Mouse (Mus musculus): ENCODE measurements at regions not wholly inside any gene's neighbourhood (a gene's known extent, or its start where the extent isn't known, plus 50 kb on each side); places are given as distances from the start of the nearest gene placed in this dataset.

DNA sequence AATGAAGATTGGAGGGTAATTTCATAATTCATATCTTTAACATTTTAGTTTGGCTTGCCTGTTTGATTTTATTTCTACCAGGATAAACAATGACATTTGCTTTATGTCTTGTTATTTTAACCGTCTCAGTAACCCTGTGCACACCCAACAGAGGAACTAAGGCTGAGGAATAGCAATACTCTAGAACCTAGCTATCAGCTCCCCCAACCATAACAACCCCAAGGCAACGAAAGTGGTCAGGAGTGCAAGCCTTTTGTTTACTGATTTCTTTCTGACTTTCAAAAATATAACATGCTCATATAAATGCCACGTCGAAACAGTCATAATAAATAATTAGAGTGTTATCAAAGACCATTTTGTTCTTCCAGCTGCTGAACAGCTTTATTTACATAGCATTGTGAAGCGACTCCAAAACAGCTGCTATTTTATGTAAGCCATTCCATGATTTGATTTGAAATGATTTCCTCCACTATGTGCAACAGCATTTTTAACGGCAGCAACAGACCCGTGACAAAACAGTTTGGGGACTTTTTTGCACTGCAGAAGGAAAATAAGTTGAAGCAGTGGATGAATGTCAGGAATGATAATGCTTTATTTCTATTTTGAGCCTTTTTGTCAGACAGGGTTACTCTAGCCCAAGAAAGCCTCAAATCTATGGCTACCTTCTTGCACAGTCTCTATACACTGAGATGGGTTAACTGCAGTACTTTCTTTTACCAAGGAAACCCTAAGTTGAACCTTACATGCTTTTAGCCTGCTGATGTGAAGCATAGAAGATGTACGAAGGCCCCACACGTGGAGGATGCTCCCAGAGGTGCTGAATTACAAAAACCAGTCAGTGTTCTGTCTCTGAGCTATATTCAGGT lies 420.7 kb upstream of the C030005K15Rik start:
- Histone ChIP-seq H3K4me3 (ENCODE audit: control insufficient read depth in 1 of 2, insufficient read depth in 1 of 2, low read depth in 1 of 2, low read length in 2 of 2) (no peak overlapping the region), H3K4me2 (ENCODE audit: low read length) (no peak overlapping the region), H3K27ac (replicated peaks in 1 of 2; ENCODE audit: control insufficient read depth in 1 of 2, insufficient read depth in 1 of 2, low read depth in 2 of 2, low read length in 2 of 2) (no peak overlapping the region), H3K27me3 (ENCODE audit: control insufficient read depth, insufficient read depth, low read length) (no peaks in the 10 kb centered on the region), H3K36me3 (ENCODE audit: control insufficient read depth, insufficient read depth, low read length) (no peaks in the 10 kb centered on the region), H3K9me3 (ENCODE audit: control insufficient read depth, low read length) (no peaks in the 10 kb centered on the region), H3K9ac (ENCODE audit: low read length) (no peak overlapping the region), H3K4me1 (ENCODE audit: control insufficient read depth in 2 of 2, insufficient read depth in 2 of 2, low read length in 2 of 2) (no peaks in the 10 kb centered on the region)
- 70% methylated on average over 9 of the region's 9 CpGs for WGBS
- no peak for ATAC-seq (ENCODE audit: insufficient number of reproducible peaks, insufficient read depth, low FRiP score, low read depth)

DNA sequence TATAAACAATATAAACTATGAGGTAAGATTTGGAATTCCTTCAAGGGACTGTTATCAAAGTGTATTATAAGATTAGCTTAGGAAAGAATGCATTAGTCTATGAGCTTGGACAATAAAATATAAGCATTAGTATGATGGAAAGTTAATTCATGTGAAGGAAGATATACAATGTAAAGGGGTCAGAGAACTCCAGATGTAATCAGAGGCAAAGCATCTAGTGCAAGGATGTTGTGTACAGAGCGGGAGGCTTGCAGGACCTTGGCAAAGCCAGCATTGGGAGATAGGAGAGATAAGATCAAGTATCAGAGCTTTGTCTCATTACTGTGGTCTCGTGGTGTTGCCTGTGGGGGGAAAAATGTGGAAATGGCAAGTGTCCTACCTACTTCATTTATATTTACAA lies 429.4 kb upstream of the C030005K15Rik start:
- 55% methylated on average over 2 of the region's 2 CpGs for WGBS
- no peak for ATAC-seq (ENCODE audit: insufficient number of reproducible peaks, insufficient read depth, low FRiP score, low read depth)

DNA sequence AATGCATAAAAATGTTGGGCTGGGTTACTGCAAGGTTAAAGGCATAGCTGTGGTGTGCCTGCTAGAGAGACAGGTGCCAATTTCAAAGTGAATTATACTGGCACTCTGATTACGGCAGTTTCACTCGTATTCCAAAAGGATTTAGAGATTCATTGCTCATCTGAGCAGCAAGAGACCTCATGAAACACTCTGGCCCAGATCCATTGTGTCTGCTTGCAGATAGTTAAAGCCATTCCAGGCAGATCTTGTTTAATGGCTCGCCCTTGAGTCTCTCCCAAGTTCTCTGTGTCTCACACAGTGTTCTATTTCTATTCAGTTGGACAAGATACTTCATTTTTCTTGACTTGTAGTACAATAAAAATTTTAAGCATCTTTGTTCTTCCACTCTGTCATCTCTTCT lies 459.1 kb upstream of the C030005K15Rik start:
- no peak overlapping the region for H3K9ac ChIP-seq (ENCODE audit: low read length)
- no peak overlapping the region for H3K27ac ChIP-seq (replicated peaks in 1 of 2; ENCODE audit: control insufficient read depth in 1 of 2, insufficient read depth in 1 of 2, low read depth in 2 of 2, low read length in 2 of 2)
- H3K36me3 ChIP-seq (ENCODE audit: control insufficient read depth, insufficient read depth, low read length) = no peaks in the 10 kb centered on the region
- no peak overlapping the region for H3K4me2 ChIP-seq (ENCODE audit: low read length)
- ATAC-seq (ENCODE audit: insufficient number of reproducible peaks, insufficient read depth, low FRiP score, low read depth) = no peak
- no peaks in the 10 kb centered on the region for H3K4me1 ChIP-seq (ENCODE audit: control insufficient read depth in 2 of 2, insufficient read depth in 2 of 2, low read length in 2 of 2)
- H3K4me3 ChIP-seq (ENCODE audit: control insufficient read depth in 1 of 2, insufficient read depth in 1 of 2, low read depth in 1 of 2, low read length in 2 of 2) = no peak overlapping the region
- H3K9me3 ChIP-seq (ENCODE audit: control insufficient read depth, low read length) = no peaks in the 10 kb centered on the region
- WGBS = 65% methylated on average over 3 of the region's 3 CpGs
- no peaks in the 10 kb centered on the region for H3K27me3 ChIP-seq (ENCODE audit: control insufficient read depth, insufficient read depth, low read length)

More for the DNA sequence above, 429.4 kb upstream of the C030005K15Rik start:
- Histone ChIP-seq H3K4me2 (ENCODE audit: low read length) (no peak overlapping the region), H3K9me3 (ENCODE audit: control insufficient read depth, low read length) (no peaks in the 10 kb centered on the region), H3K4me1 (ENCODE audit: control insufficient read depth in 2 of 2, insufficient read depth in 2 of 2, low read length in 2 of 2) (no peaks in the 10 kb centered on the region), H3K9ac (ENCODE audit: low read length) (no peak overlapping the region), H3K4me3 (ENCODE audit: control insufficient read depth in 1 of 2, insufficient read depth in 1 of 2, low read depth in 1 of 2, low read length in 2 of 2) (no peak overlapping the region), H3K27me3 (ENCODE audit: control insufficient read depth, insufficient read depth, low read length) (no peaks in the 10 kb centered on the region), H3K27ac (replicated peaks in 1 of 2; ENCODE audit: control insufficient read depth in 1 of 2, insufficient read depth in 1 of 2, low read depth in 2 of 2, low read length in 2 of 2) (no peak overlapping the region), H3K36me3 (ENCODE audit: control insufficient read depth, insufficient read depth, low read length) (no peaks in the 10 kb centered on the region)

GRCm38 (mm10) chr10:98196852-98197251 lies 470.3 kb upstream of the C030005K15Rik start:
- no peak overlapping the region for H3K9ac ChIP-seq (ENCODE audit: low read length)
- no peak overlapping the region for H3K4me3 ChIP-seq (ENCODE audit: control insufficient read depth in 1 of 2, insufficient read depth in 1 of 2, low read depth in 1 of 2, low read length in 2 of 2)
- no peak for ATAC-seq (ENCODE audit: insufficient number of reproducible peaks, insufficient read depth, low FRiP score, low read depth)
- no peak overlapping the region for H3K4me2 ChIP-seq (ENCODE audit: low read length)
- WGBS = 77% methylated on average over 4 of the region's 4 CpGs
- no peaks in the 10 kb centered on the region for H3K27me3 ChIP-seq (ENCODE audit: control insufficient read depth, insufficient read depth, low read length)
- H3K9me3 ChIP-seq (ENCODE audit: control insufficient read depth, low read length) = no peaks in the 10 kb centered on the region
- H3K27ac ChIP-seq (replicated peaks in 1 of 2; ENCODE audit: control insufficient read depth in 1 of 2, insufficient read depth in 1 of 2, low read depth in 2 of 2, low read length in 2 of 2) = no peak overlapping the region
- no peaks in the 10 kb centered on the region for H3K36me3 ChIP-seq (ENCODE audit: control insufficient read depth, insufficient read depth, low read length)
- no peaks in the 10 kb centered on the region for H3K4me1 ChIP-seq (ENCODE audit: control insufficient read depth in 2 of 2, insufficient read depth in 2 of 2, low read length in 2 of 2)

- H3K9ac ChIP-seq (ENCODE audit: low read length) = no peak overlapping the region
- no peaks in the 10 kb centered on the region for H3K9me3 ChIP-seq (ENCODE audit: control insufficient read depth, low read length)
- H3K4me1 ChIP-seq (ENCODE audit: control insufficient read depth in 2 of 2, insufficient read depth in 2 of 2, low read length in 2 of 2) = no peaks in the 10 kb centered on the region
- 64% methylated on average over 2 of the region's 2 CpGs for WGBS
- ATAC-seq (ENCODE audit: insufficient number of reproducible peaks, insufficient read depth, low FRiP score, low read depth) = no peak
- no peak overlapping the region for H3K27ac ChIP-seq (replicated peaks in 1 of 2; ENCODE audit: control insufficient read depth in 1 of 2, insufficient read depth in 1 of 2, low read depth in 2 of 2, low read length in 2 of 2)
- no peaks in the 10 kb centered on the region for H3K27me3 ChIP-seq (ENCODE audit: control insufficient read depth, insufficient read depth, low read length)
- no peaks in the 10 kb centered on the region for H3K36me3 ChIP-seq (ENCODE audit: control insufficient read depth, insufficient read depth, low read length)
- no peak overlapping the region for H3K4me2 ChIP-seq (ENCODE audit: low read length)
- H3K4me3 ChIP-seq (ENCODE audit: control insufficient read depth in 1 of 2, insufficient read depth in 1 of 2, low read depth in 1 of 2, low read length in 2 of 2) = no peak overlapping the region
These were observed 483.7 kb upstream of the C030005K15Rik start for GRCm38 (mm10) chr10:98210246-98210645.

GRCm38 (mm10) chr10:98212876-98213587 lies 486.5 kb upstream of the C030005K15Rik start:
- H3K27me3 ChIP-seq (ENCODE audit: control insufficient read depth, insufficient read depth, low read length) = no peaks in the 10 kb centered on the region
- H3K9me3 ChIP-seq (ENCODE audit: control insufficient read depth, low read length) = no peaks in the 10 kb centered on the region
- no peak overlapping the region for H3K4me2 ChIP-seq (ENCODE audit: low read length)
- 63% methylated on average over 7 of the region's 7 CpGs for WGBS
- no peak overlapping the region for H3K27ac ChIP-seq (replicated peaks in 1 of 2; ENCODE audit: control insufficient read depth in 1 of 2, insufficient read depth in 1 of 2, low read depth in 2 of 2, low read length in 2 of 2)
- no peaks in the 10 kb centered on the region for H3K36me3 ChIP-seq (ENCODE audit: control insufficient read depth, insufficient read depth, low read length)
- ATAC-seq (ENCODE audit: insufficient number of reproducible peaks, insufficient read depth, low FRiP score, low read depth) = no peak
- no peaks in the 10 kb centered on the region for H3K4me1 ChIP-seq (ENCODE audit: control insufficient read depth in 2 of 2, insufficient read depth in 2 of 2, low read length in 2 of 2)
- H3K9ac ChIP-seq (ENCODE audit: low read length) = no peak overlapping the region
- H3K4me3 ChIP-seq (ENCODE audit: control insufficient read depth in 1 of 2, insufficient read depth in 1 of 2, low read depth in 1 of 2, low read length in 2 of 2) = no peak overlapping the region

GRCm38 (mm10) chr10:98231017-98231416 lies 504.5 kb upstream of the C030005K15Rik start:
- WGBS = 86% methylated on average over 5 of the region's 5 CpGs
- Histone ChIP-seq H3K9ac (ENCODE audit: low read length) (no peak overlapping the region), H3K4me2 (ENCODE audit: low read length) (no peak overlapping the region), H3K9me3 (ENCODE audit: control insufficient read depth, low read length) (no peaks in the 10 kb centered on the region), H3K4me1 (ENCODE audit: control insufficient read depth in 2 of 2, insufficient read depth in 2 of 2, low read length in 2 of 2) (no peaks in the 10 kb centered on the region), H3K27ac (replicated peaks in 1 of 2; ENCODE audit: control insufficient read depth in 1 of 2, insufficient read depth in 1 of 2, low read depth in 2 of 2, low read length in 2 of 2) (no peak overlapping the region), H3K36me3 (ENCODE audit: control insufficient read depth, insufficient read depth, low read length) (no peaks in the 10 kb centered on the region), H3K4me3 (ENCODE audit: control insufficient read depth in 1 of 2, insufficient read depth in 1 of 2, low read depth in 1 of 2, low read length in 2 of 2) (no peak overlapping the region), H3K27me3 (ENCODE audit: control insufficient read depth, insufficient read depth, low read length) (no peaks in the 10 kb centered on the region)
- no peak for ATAC-seq (ENCODE audit: insufficient number of reproducible peaks, insufficient read depth, low FRiP score, low read depth)
